Mouse (Mus musculus) liver, embryonic 14.5 days (tissue): ENCODE measurements at regions not wholly inside any gene's neighbourhood (a gene's known extent, or its start where the extent isn't known, plus 50 kb on each side); places are given as distances from the start of the nearest gene placed in this dataset.

Source experiments
- CTCF ChIP-seq: IDR thresholded peaks from 2 replicates; pipeline ENCODE4 v1.5.1; 2016; ENCODE audit warnings: antibody characterized with exemption, low read depth, control low read depth
- EP300 ChIP-seq: IDR thresholded peaks from 2 replicates; pipeline ENCODE4 v1.6.1; 2016; ENCODE audit warnings: antibody characterized with exemption, low read depth

DNA sequence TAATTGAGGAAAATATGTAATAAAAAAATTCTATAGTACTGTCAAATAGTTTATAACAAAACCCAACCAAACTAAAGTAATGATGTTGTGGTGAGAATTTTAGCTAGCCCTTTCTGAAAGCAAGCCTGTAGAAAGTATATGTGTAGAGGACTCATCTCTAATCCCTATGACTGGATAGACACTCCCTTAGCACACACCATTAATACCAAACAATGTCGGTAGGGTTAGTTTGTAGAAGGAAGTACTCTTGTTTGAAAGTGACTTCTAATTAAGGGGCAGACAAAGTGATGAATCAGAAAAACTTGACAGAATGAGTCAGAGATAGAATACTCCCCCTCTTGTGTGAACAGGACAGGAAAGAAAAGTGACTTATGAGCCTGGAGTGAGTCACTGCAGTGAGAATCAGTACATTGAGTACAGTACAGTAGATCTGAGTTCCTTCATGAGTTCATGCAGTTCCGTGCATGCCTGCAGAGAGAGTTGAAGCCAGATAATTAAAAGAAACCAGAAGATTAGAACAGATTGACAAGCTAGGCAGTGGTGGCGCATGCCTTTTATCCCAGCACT, 610.0 kb downstream of the Prkd1 start:
- TF ChIP-seq CTCF (no peak), EP300 (no peak)
